9 mouse cellular contexts compared by ENCODE assay signal in the genomic region with DNA sequence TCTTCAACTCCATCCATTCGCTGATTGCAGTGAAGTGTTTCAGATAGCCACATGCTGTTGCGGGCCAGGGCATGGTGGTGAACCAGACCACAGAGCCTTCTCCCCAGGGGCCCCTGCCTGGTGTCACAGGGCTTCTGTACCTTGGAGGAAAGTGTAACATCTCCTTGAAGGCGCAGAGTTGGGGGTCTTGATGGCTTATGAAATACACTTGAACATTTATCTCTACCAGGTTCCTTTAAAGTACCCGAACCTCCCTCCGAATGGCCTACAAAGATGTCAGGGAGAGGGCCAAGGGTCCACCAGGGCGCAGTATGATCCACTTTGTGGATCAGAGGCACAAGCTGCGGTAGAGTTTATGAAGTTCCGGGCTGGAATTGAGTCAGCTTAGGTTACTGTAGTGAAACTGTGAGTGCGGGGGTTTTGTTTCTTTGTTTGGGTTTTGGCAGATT. TPM values are rescaled to one million over a fixed set of nuclear protein-coding genes. Genes with fewer than 3 reads are reported as not detected.
A peak's percentile ranks its signal among the peaks of the same experiment; 100 is the strongest.
DNase-seq lines count a peak whose midpoint lies in the region; ATAC-seq and TF ChIP-seq lines count a peak whose summit lies in the region.
"Had no signal": no experiment of that assay in that cellular context is flagged by ENCODE, and none has a peak within 500 bp of the region (broad histone marks: within the 10 kb centered on the region; RNA-seq: fewer than 3 reads in every experiment).

No protein-coding gene starts in this region.

- ATAC-seq in forebrain, embryonic 12.5 days (ENCODE audit: low FRiP score), result peak; percentile 54; the same call in 1 of the 2 replicates
- ATAC-seq in limb, embryonic 11.5 days (ENCODE audit: insufficient number of reproducible peaks, low FRiP score, low TSS enrichment, low read depth), result peak; percentile 37; the same call in 1 of the 2 replicates

- peak; percentile 24 for DNase-seq in lung, adult 2 months
- DNase-seq in lung, postnatal 4 days, result no peak
- DNase-seq in cerebellum, adult 11 months, result peak; percentile 25
- peak; percentile 46 for DNase-seq in limb, embryonic 11.5 days (ENCODE audit: low spot score)
- peak; percentile 27 for DNase-seq in splenic B cell, adult 2 months (ENCODE audit: low read depth, low spot score)
- DNase-seq in spleen, postnatal 4 days (ENCODE audit: low spot score in 2 of 2), result no peak
- no peak for DNase-seq in layer of hippocampus, adult 18-20 months (ENCODE audit: low spot score in 2 of 2)

- H3K36me3 ChIP-seq in forebrain, embryonic 12.5 days (replicated peaks), result no peaks in the 10 kb centered on the region
- H3K36me3 ChIP-seq in limb, embryonic 11.5 days (ENCODE audit: control insufficient read depth, insufficient read depth, low read length), result no peaks in the 10 kb centered on the region
- H3K36me3 ChIP-seq in splenic B cell, adult 2 months (ENCODE audit: control insufficient read depth, insufficient read depth, low read length, poor library complexity, severe bottlenecking), result no peaks in the 10 kb centered on the region

- H3K27ac ChIP-seq in forebrain, embryonic 12.5 days, result no peak overlapping the region
- H3K27ac ChIP-seq in limb, embryonic 11.5 days (replicated peaks; ENCODE audit: low read depth, low read length), result no peak overlapping the region; the same call in 1 of the 2 replicates

- 35% methylated on average over 9 of the region's 9 CpGs for WGBS in lung, adult 2 months
- 28% methylated on average over 9 of the region's 9 CpGs for WGBS in forebrain, embryonic 12.5 days
- WGBS in limb, embryonic 11.5 days, result 31% methylated on average over 9 of the region's 9 CpGs

- TF ChIP-seq CTCF in lung, adult 2 months (IDR thresholded peaks at IDR 0.05; ENCODE audit: insufficient read depth, low read length), result no peak

- H3K27me3 ChIP-seq in forebrain, embryonic 12.5 days, result no peaks in the 10 kb centered on the region
- no peaks in the 10 kb centered on the region for H3K27me3 ChIP-seq in limb, embryonic 11.5 days (ENCODE audit: control insufficient read depth, insufficient read depth, low read length)
- H3K27me3 ChIP-seq in splenic B cell, adult 2 months (ENCODE audit: control insufficient read depth, insufficient read depth, low read length, poor library complexity, severe bottlenecking), result no peaks in the 10 kb centered on the region

- H3K9ac ChIP-seq in forebrain, embryonic 12.5 days, result peak overlapping the region; percentile 50
- H3K9ac ChIP-seq in limb, embryonic 11.5 days (ENCODE audit: low read length), result peak overlapping the region; percentile 14; the same call in 1 of the 2 replicates

- peaks cover 5% of the 10 kb centered on the region for H3K4me1 ChIP-seq in lung, adult 2 months (ENCODE audit: control insufficient read depth, insufficient read depth, low read length)
- H3K4me1 ChIP-seq in forebrain, embryonic 12.5 days, result peaks cover 5% of the 10 kb centered on the region
- H3K4me1 ChIP-seq in limb, embryonic 11.5 days (ENCODE audit: control insufficient read depth, insufficient read depth, low read length), result 0 out of 2 replicates have a peak, but pooled peaks cover 4% of the 10 kb centered on the region

- H3K4me2 ChIP-seq in forebrain, embryonic 12.5 days, result peak overlapping the region; percentile 75
- H3K4me2 ChIP-seq in limb, embryonic 11.5 days (ENCODE audit: low read depth, severe bottlenecking), result peak overlapping the region; percentile 69

- H3K9me3 ChIP-seq in forebrain, embryonic 12.5 days, result no peaks in the 10 kb centered on the region
- H3K9me3 ChIP-seq in limb, embryonic 11.5 days (ENCODE audit: control insufficient read depth, low read length), result 0 out of 2 replicates have a peak, but pooled peaks cover 5% of the 10 kb centered on the region

- no peak for TF ChIP-seq POLR2A in lung, adult 2 months (IDR thresholded peaks at IDR 0.05; ENCODE audit: borderline replicate concordance, extremely low read depth, low read depth, low read length)

- peak overlapping the region; percentile 37 for H3K4me3 ChIP-seq in lung, adult 2 months (replicated peaks; ENCODE audit: extremely low read depth, low read depth, low read length)
- H3K4me3 ChIP-seq in forebrain, embryonic 12.5 days (replicated peaks), result peak overlapping the region; percentile 52
- peak overlapping the region; percentile 60 for H3K4me3 ChIP-seq in limb, embryonic 11.5 days (ENCODE audit: low read depth, low read length)

RNA-seq across cellular contexts. Expression of a gene that starts 0.6 kb away (rescaled TPM):
- 5.5 and 11.4 TPM in 2 replicates for polyA plus RNA-seq in lung, adult 2 months (2012; rRNA removed)
- 34.2 and 34.6 TPM in 2 replicates for polyA plus RNA-seq in forebrain, embryonic 12.5 days (2016; fragmentation: Nextera tagmentation; extraction: Ambion mirVana)
- 40.0 and 42.0 TPM in 2 replicates for polyA plus RNA-seq in limb, embryonic 11.5 days (2014; fragmentation: Nextera tagmentation; extraction: Ambion mirVana)
- 10 to 100 TPM; 22.0 to 22.8 TPM for total RNA-seq in layer of hippocampus, adult 18-20 months (2021)

RNA-seq across cellular contexts. Expression of a gene that starts 49.2 kb away (rescaled TPM):
- 0.06 and 0.19 TPM in 2 replicates for polyA plus RNA-seq in lung, adult 2 months (2012; rRNA removed)
- polyA plus RNA-seq in forebrain, embryonic 12.5 days (2016; fragmentation: Nextera tagmentation; extraction: Ambion mirVana), result 0.05 and 0.19 TPM in 2 replicates
- 0.07 and 0.09 TPM in 2 replicates for polyA plus RNA-seq in limb, embryonic 11.5 days (2014; fragmentation: Nextera tagmentation; extraction: Ambion mirVana)
- total RNA-seq in layer of hippocampus, adult 18-20 months (2021), result not detected
- total RNA-seq: neutrophil, adult 5-6 weeks had no signal

RNA-seq across cellular contexts. Expression of a gene that starts 55.9 kb away (rescaled TPM):
- 0.33 and 0.45 TPM in 2 replicates for polyA plus RNA-seq in lung, adult 2 months (2012; rRNA removed)
- 2.8 and 4.2 TPM in 2 replicates for polyA plus RNA-seq in forebrain, embryonic 12.5 days (2016; fragmentation: Nextera tagmentation; extraction: Ambion mirVana)
- polyA plus RNA-seq in limb, embryonic 11.5 days (2014; fragmentation: Nextera tagmentation; extraction: Ambion mirVana), result 0.96 and 1.1 TPM in 2 replicates
- not detected for total RNA-seq in layer of hippocampus, adult 18-20 months (2021)
- total RNA-seq: neutrophil, adult 5-6 weeks had no signal

Comparison
In these comparisons a context has a peak if more than half of its experiments do, and no peak if none do; other contexts are left out.
1. DNase-seq: peak in lung, adult 2 months (single experiment), cerebellum, adult 11 months (single experiment), limb, embryonic 11.5 days (single experiment) and splenic B cell, adult 2 months (single experiment); none in lung, postnatal 4 days (0 of 2), spleen, postnatal 4 days (0 of 2) and layer of hippocampus, adult 18-20 months (0 of 2).
2. Peak in every context shown above with its lines, with median percentiles within 50 percentile points of each other: H3K4me3 ChIP-seq.